9 mouse cellular contexts compared by ENCODE assay signal in genomic region chr2:136712441-136713015, GRCm38 (mm10). TPM values are rescaled to one million over a fixed set of nuclear protein-coding genes. Genes with fewer than 3 reads are reported as not detected.
DNase-seq lines count a peak whose midpoint lies in the region; ATAC-seq and TF ChIP-seq lines count a peak whose summit lies in the region.
"Had no signal": no experiment of that assay in that cellular context is flagged by ENCODE, and none has a peak within 500 bp of the region (broad histone marks: within the 10 kb centered on the region; RNA-seq: fewer than 3 reads in every experiment).

No protein-coding gene starts in this region.

- H3K4me2 ChIP-seq in embryonic facial prominence, embryonic 14.5 days (ENCODE audit: low read depth, low read length) = peak overlapping the region; percentile 57
- H3K4me2 ChIP-seq in hindbrain, embryonic 12.5 days (replicated peaks) = peak overlapping the region; percentile 72
- H3K4me2 ChIP-seq in midbrain, embryonic 15.5 days = peak overlapping the region; percentile 77

- DNase-seq in left cerebral cortex, adult 2 months (ENCODE audit: extremely low spot score in 1 of 2, low spot score in 2 of 2) = no peak
- DNase-seq in left cerebral cortex, adult 8-10 months (ENCODE audit: low spot score in 2 of 2) = no peak
- no peak for DNase-seq in embryonic facial prominence, embryonic 14.5 days (ENCODE audit: low spot score)
- no peak for DNase-seq in spleen, adult 12 weeks (ENCODE audit: low spot score)
- DNase-seq in left cerebral cortex, postnatal 36 days (ENCODE audit: low spot score in 2 of 2) = no peak

- peak overlapping the region; percentile 73 for H3K4me3 ChIP-seq in left cerebral cortex, adult 2 months
- H3K4me3 ChIP-seq in embryonic facial prominence, embryonic 14.5 days (ENCODE audit: low read depth, low read length) = peak overlapping the region; percentile 35
- H3K4me3 ChIP-seq in hindbrain, embryonic 12.5 days = peak overlapping the region; percentile 55
- peak overlapping the region; percentile 92 for H3K4me3 ChIP-seq in midbrain, embryonic 15.5 days
- H3K4me3 ChIP-seq: erythroblast, embryonic 14.5 days had no signal

- H3K27me3 ChIP-seq in embryonic facial prominence, embryonic 14.5 days (replicated peaks; ENCODE audit: control insufficient read depth, insufficient read depth, low read length) = peaks cover 18% of the 10 kb centered on the region
- H3K27me3 ChIP-seq in hindbrain, embryonic 12.5 days = no peaks in the 10 kb centered on the region
- no peaks in the 10 kb centered on the region for H3K27me3 ChIP-seq in midbrain, embryonic 15.5 days (replicated peaks)

- H3K9ac ChIP-seq in embryonic facial prominence, embryonic 14.5 days (ENCODE audit: low read depth, low read length) = no peak overlapping the region
- H3K9ac ChIP-seq in hindbrain, embryonic 12.5 days = peak overlapping the region; percentile 55
- peak overlapping the region; percentile 89; the same call in 1 of the 2 replicates for H3K9ac ChIP-seq in midbrain, embryonic 15.5 days

- no peak for ATAC-seq in embryonic facial prominence, embryonic 14.5 days (ENCODE audit: low read depth)
- ATAC-seq in hindbrain, embryonic 12.5 days (ENCODE audit: low FRiP score) = peak; percentile 30
- ATAC-seq in midbrain, embryonic 15.5 days (replicated peaks) = peak; percentile 40
- ATAC-seq in erythroblast, adult 5-6 weeks (replicated peaks; ENCODE audit: low FRiP score, poor library complexity, severe bottlenecking) = no peak

- no peaks in the 10 kb centered on the region for H3K36me3 ChIP-seq in embryonic facial prominence, embryonic 14.5 days (ENCODE audit: control insufficient read depth, insufficient read depth, low read length)
- no peaks in the 10 kb centered on the region for H3K36me3 ChIP-seq in hindbrain, embryonic 12.5 days
- H3K36me3 ChIP-seq in midbrain, embryonic 15.5 days (replicated peaks) = no peaks in the 10 kb centered on the region

- H3K4me1 ChIP-seq in embryonic facial prominence, embryonic 14.5 days (ENCODE audit: control insufficient read depth, insufficient read depth, low read length) = peaks cover 14% of the 10 kb centered on the region
- H3K4me1 ChIP-seq in hindbrain, embryonic 12.5 days = peaks cover 9% of the 10 kb centered on the region; the same call in 1 of the 2 replicates
- H3K4me1 ChIP-seq in midbrain, embryonic 15.5 days = peaks cover 27% of the 10 kb centered on the region

- no peaks in the 10 kb centered on the region for H3K9me3 ChIP-seq in embryonic facial prominence, embryonic 14.5 days (ENCODE audit: control insufficient read depth, low read length)
- H3K9me3 ChIP-seq in hindbrain, embryonic 12.5 days (replicated peaks) = no peaks in the 10 kb centered on the region
- no peaks in the 10 kb centered on the region for H3K9me3 ChIP-seq in midbrain, embryonic 15.5 days

- intact Hi-C loops in left cerebral cortex, adult 2 months (cut with DNase I) = loop anchor here (1.0 to 5.0 kb wide), 5 partner anchors 33 to 184 kb away; partner anchors contain the start of genes AL731706.1, Mkks and Slx4ip
- intact Hi-C loops in left cerebral cortex, postnatal 36 days (cut with DNase I) = loop anchor here (1.0 to 10.0 kb wide), 4 partner anchors 33 to 225 kb away; partner anchors contain the start of genes AL731706.1, Mkks and Slx4ip

- TF ChIP-seq CTCF in left cerebral cortex, adult 2 months (IDR thresholded peaks at IDR 0.05) = no peak

- WGBS in embryonic facial prominence, embryonic 14.5 days = 3% methylated on average over 13 of the region's 13 CpGs
- under 1% methylated on average over 13 of the region's 13 CpGs for WGBS in hindbrain, embryonic 12.5 days
- WGBS in midbrain, embryonic 15.5 days = under 1% methylated on average over 13 of the region's 13 CpGs

- H3K27ac ChIP-seq in left cerebral cortex, adult 2 months = peak overlapping the region; percentile 94
- no peak overlapping the region for H3K27ac ChIP-seq in embryonic facial prominence, embryonic 14.5 days (replicated peaks; ENCODE audit: low read depth, low read length)
- peak overlapping the region; percentile 79 for H3K27ac ChIP-seq in hindbrain, embryonic 12.5 days
- peak overlapping the region; percentile 91 for H3K27ac ChIP-seq in midbrain, embryonic 15.5 days

RNA-seq across cellular contexts. Expression of gene Snap25, which starts 0.7 kb away (rescaled TPM):
- total RNA-seq in left cerebral cortex, adult 2 months (2021) = 1,000 to 10,000 TPM; 3,053 to 3,248 TPM
- 1,000 to 10,000 TPM; 2,805 to 3,008 (median 2,879) TPM for total RNA-seq in left cerebral cortex, adult 8-10 months (2022)
- 10.3 and 10.4 TPM in 2 replicates for polyA plus RNA-seq in embryonic facial prominence, embryonic 14.5 days (2014; fragmentation: Nextera tagmentation; extraction: Ambion mirVana)
- 56.9 and 69.7 TPM in 2 replicates for polyA plus RNA-seq in hindbrain, embryonic 12.5 days (2016; fragmentation: Nextera tagmentation; extraction: Ambion mirVana)
- 148 and 162 TPM in 2 replicates for polyA plus RNA-seq in midbrain, embryonic 15.5 days (2015; fragmentation: Nextera tagmentation; extraction: Ambion mirVana)
- total RNA-seq in erythroblast, adult 5-6 weeks (2015; ENCODE audit: low replicate concordance) = not detected in 2 replicates
- total RNA-seq in erythroblast, adult 5-6 weeks (2017; ENCODE audit: low replicate concordance) = not detected in 2 replicates
- total RNA-seq in left cerebral cortex, postnatal 36 days (2021) = 1,000 to 10,000 TPM; 2,771 to 2,937 TPM

Comparison
In these comparisons a context has a peak if more than half of its experiments do, and no peak if none do; other contexts are left out.
1. H3K4me3 ChIP-seq: peak in every context shown above with its lines; median percentile 92 in midbrain, embryonic 15.5 days; 73 in left cerebral cortex, adult 2 months; 55 in hindbrain, embryonic 12.5 days; 35 in embryonic facial prominence, embryonic 14.5 days.
2. ATAC-seq: peak in hindbrain, embryonic 12.5 days (single experiment) and midbrain, embryonic 15.5 days (single experiment); none in embryonic facial prominence, embryonic 14.5 days (single experiment) and erythroblast, adult 5-6 weeks (single experiment).
3. RNA of gene Snap25, which starts 0.7 kb away (total RNA-seq): 3,053 to 3,248 TPM in left cerebral cortex, adult 2 months, 2,771 to 2,937 TPM in left cerebral cortex, postnatal 36 days and 2,805 to 3,008 TPM in left cerebral cortex, adult 8-10 months; not detected in erythroblast, adult 5-6 weeks; every median in the first group is over 1,000 times any median in the second.
4. Peak in every context shown above with its lines, with median percentiles within 50 percentile points of each other: H3K4me2 ChIP-seq.